Mouse (Mus musculus) midbrain, embryonic 10.5 days (tissue): ENCODE data around the gene Cd151. TPM values are rescaled to one million over a fixed set of nuclear protein-coding genes. Genes with fewer than 3 reads are reported as not detected.

Source experiments
- DNase-seq: peaks from one replicate; pipeline ENCODE4 v3.0.0-alpha.2; 2017; ENCODE audit warnings: low spot score
- H3K27ac ChIP-seq: fragments of 300-500 bp; sonication (generic); replicated peaks from 2 replicates; pipeline ENCODE4 v1.5.1; 2016; ENCODE audit warnings: mild to moderate bottlenecking
- H3K27me3 ChIP-seq: fragments of 300-500 bp; sonication (generic); 2 replicates; pipeline ENCODE4 v1.6.1; 2016; ENCODE audit warnings: low read depth, mild to moderate bottlenecking; ENCODE audit not compliant: poor library complexity, severe bottlenecking
- H3K36me3 ChIP-seq: fragments of 300-500 bp; sonication (generic); 2 replicates; pipeline ENCODE4 v1.6.1; 2016; ENCODE audit warnings: mild to moderate bottlenecking, moderate library complexity
- H3K4me1 ChIP-seq: fragments of 300-500 bp; sonication (generic); 2 replicates; pipeline ENCODE4 v1.6.1; 2016
- H3K4me3 ChIP-seq: fragments of 300-500 bp; sonication (generic); 2 replicates; pipeline ENCODE4 v1.5.1; 2016; ENCODE audit warnings: mild to moderate bottlenecking, moderate library complexity
- H3K9me3 ChIP-seq: fragments of 300-500 bp; sonication (generic); replicated peaks from 2 replicates; pipeline ENCODE4 v1.6.1; 2016; ENCODE audit warnings: mild to moderate bottlenecking
- WGBS: fragments of 180-500 bp; shearing (Covaris S2); methylation state at CpG from one replicate; pipeline ENCODE4 v1.1.7; 2016; 5-methylcytosine and 5-hydroxymethylcytosine counted together
- polyA plus RNA-seq: library from polyadenylated mRNA; unstranded; fragments of >200 nt; fragmentation: Nextera tagmentation; extraction: Ambion mirVana; gene quantifications from 2 replicates; pipeline ENCODE4 v1.2.1, GENCODE M21; 2016

Gene Cd151
- polyA plus RNA-seq, 1 experiment from 2014 or later, result 17.3 TPM

GRCm38 (mm10) chr7:141431434-141432185 lies 35.6 kb upstream of the Cd151 start:
- H3K9me3 ChIP-seq, result no peaks in the 10 kb centered on the region
- peaks cover 74% of the 10 kb centered on the region for H3K4me1 ChIP-seq
- no peak overlapping the region for H3K4me3 ChIP-seq
- no peak overlapping the region for H3K27ac ChIP-seq
- peaks cover 12% of the 10 kb centered on the region; the same call in 1 of the 2 replicates for H3K27me3 ChIP-seq
- H3K36me3 ChIP-seq, result peaks cover 39% of the 10 kb centered on the region
- DNase-seq, result no peak
- 94% methylated on average over 19 of the region's 19 CpGs for WGBS

GRCm38 (mm10) chr7:141432186-141432611 lies 35.0 kb upstream of the Cd151 start:
- WGBS, result 90% methylated on average over 8 of the region's 8 CpGs
- Histone ChIP-seq H3K4me3 (no peak overlapping the region), H3K4me1 (peaks cover 80% of the 10 kb centered on the region), H3K27ac (no peak overlapping the region), H3K9me3 (no peaks in the 10 kb centered on the region), H3K27me3 (peaks cover 9% of the 10 kb centered on the region; the same call in 1 of the 2 replicates), H3K36me3 (peaks cover 39% of the 10 kb centered on the region)
- no peak for DNase-seq

GRCm38 (mm10) chr7:141432741-141433516 lies 34.3 kb upstream of the Cd151 start:
- peak overlapping the region; percentile 72; the same call in 1 of the 2 replicates for H3K4me3 ChIP-seq
- no peaks in the 10 kb centered on the region for H3K9me3 ChIP-seq
- H3K27me3 ChIP-seq, result peaks cover 9% of the 10 kb centered on the region; the same call in 1 of the 2 replicates
- 89% methylated on average over 6 of the region's 6 CpGs for WGBS
- peaks cover 44% of the 10 kb centered on the region for H3K36me3 ChIP-seq
- peaks cover 88% of the 10 kb centered on the region for H3K4me1 ChIP-seq
- DNase-seq, result no peak
- H3K27ac ChIP-seq, result 0 out of 2 replicates have a peak overlapping the region, but pooled peaks have one; percentile 10

- Histone ChIP-seq H3K9me3 (no peaks in the 10 kb centered on the region), H3K4me1 (peaks cover 82% of the 10 kb centered on the region), H3K27me3 (0 out of 2 replicates have a peak, but pooled peaks cover under 1% of the 10 kb centered on the region), H3K36me3 (peaks cover 53% of the 10 kb centered on the region), H3K4me3 (peak overlapping the region; percentile 72), H3K27ac (peak overlapping the region; percentile 86)
- whole genome bisulfite sequencing, result 76% methylated on average over 15 of the region's 15 CpGs
- DNase-seq, result no peak
Measured at GRCm38 (mm10) chr7:141433517-141434400, 33.4 kb upstream of the Cd151 start.

GRCm38 (mm10) chr7:141434464-141434863 lies 32.7 kb upstream of the Cd151 start:
- Histone ChIP-seq H3K4me3 (peak overlapping the region; percentile 72), H3K27ac (peak overlapping the region; percentile 86), H3K9me3 (no peaks in the 10 kb centered on the region), H3K4me1 (peaks cover 75% of the 10 kb centered on the region), H3K27me3 (no peaks in the 10 kb centered on the region), H3K36me3 (peaks cover 60% of the 10 kb centered on the region)
- peak; percentile 62 for DNase-seq
- WGBS, result 14% methylated on average over 8 of the region's 8 CpGs

GRCm38 (mm10) chr7:141435129-141435855 lies 31.9 kb upstream of the Cd151 start:
- WGBS, result 4% methylated on average over 17 of the region's 17 CpGs
- Histone ChIP-seq H3K4me3 (peak overlapping the region; percentile 72), H3K36me3 (peaks cover 65% of the 10 kb centered on the region), H3K27me3 (no peaks in the 10 kb centered on the region), H3K27ac (peak overlapping the region; percentile 86), H3K9me3 (no peaks in the 10 kb centered on the region), H3K4me1 (peaks cover 67% of the 10 kb centered on the region)
- peak; percentile 62 for DNase-seq

GRCm38 (mm10) chr7:141435856-141436522 lies 31.2 kb upstream of the Cd151 start:
- H3K27ac ChIP-seq, result peak overlapping the region; percentile 89

GRCm38 (mm10) chr7:141436523-141436892 lies 30.7 kb upstream of the Cd151 start:
- peak overlapping the region; percentile 89 for H3K27ac ChIP-seq
- DNase-seq, result no peak
- H3K27me3 ChIP-seq, result no peaks in the 10 kb centered on the region
- peak overlapping the region; percentile 72 for H3K4me3 ChIP-seq
- WGBS, result 58% methylated on average over 2 of the region's 2 CpGs
- peaks cover 73% of the 10 kb centered on the region for H3K4me1 ChIP-seq
- no peaks in the 10 kb centered on the region for H3K9me3 ChIP-seq
- peaks cover 65% of the 10 kb centered on the region for H3K36me3 ChIP-seq

More at GRCm38 (mm10) chr7:141435856-141436522, 31.2 kb upstream of the Cd151 start:
- WGBS, result 71% methylated on average over 9 of the region's 9 CpGs
- no peaks in the 10 kb centered on the region for H3K9me3 ChIP-seq
- H3K4me1 ChIP-seq, result peaks cover 70% of the 10 kb centered on the region
- no peak for DNase-seq
- no peaks in the 10 kb centered on the region for H3K27me3 ChIP-seq
- H3K36me3 ChIP-seq, result peaks cover 65% of the 10 kb centered on the region
- peak overlapping the region; percentile 72 for H3K4me3 ChIP-seq

GRCm38 (mm10) chr7:141437178-141438120 lies 29.7 kb upstream of the Cd151 start, which contains the start of gene Slc25a22:
Gene Slc25a22, minus strand, starts transcription at chr7:141437892.
- Histone ChIP-seq H3K36me3 (peaks cover 65% of the 10 kb centered on the region), H3K4me3 (peak within 1 kb of the TSS; percentile 72), H3K27ac (peak within 1 kb of the TSS; percentile 89), H3K4me1 (peaks cover 75% of the 10 kb centered on the region), H3K27me3 (no peaks in the 10 kb centered on the region), H3K9me3 (no peaks in the 10 kb centered on the region)
- DNase-seq, result peak; percentile 86
- WGBS, result 5% methylated on average over 53 of the region's 53 CpGs

GRCm38 (mm10) chr7:141438201-141438968 lies 28.8 kb upstream of the Cd151 start:
- Histone ChIP-seq H3K36me3 (peaks cover 57% of the 10 kb centered on the region), H3K4me3 (peak overlapping the region; percentile 72; the same call in 1 of the 2 replicates), H3K27ac (no peak overlapping the region), H3K27me3 (no peaks in the 10 kb centered on the region), H3K9me3 (no peaks in the 10 kb centered on the region), H3K4me1 (peaks cover 75% of the 10 kb centered on the region)
- no peak for DNase-seq
- WGBS, result 93% methylated on average over 12 of the region's 12 CpGs
